Mouse (Mus musculus) heart, postnatal 36 days (tissue): ENCODE data around the gene Tgds. TPM values are rescaled to one million over a fixed set of nuclear protein-coding genes. Genes with fewer than 3 reads are reported as not detected.
"Not testable (repeated sequence)": the region's sequence is repeated elsewhere in the genome, so short reads cannot be mapped to it uniquely, and the experiment has no call there.

Source experiments
- DNase-seq, 2 experiments: peaks; one replicate each; pipeline ENCODE4 v3.0.0; 2021 to 2022
- intact Hi-C: fragments of 180-260 bp; cut with DNase I; formaldehyde crosslinking; loops from one replicate; pipeline ENCODE4 v1.15.1; 2025
- total RNA-seq, 2 experiments: library from RNA; stranded (reverse); gene quantifications; 2 replicates each; pipeline ENCODE4 v1.2.3; 2021

The Tgds gene
- total RNA-seq = 1 to 10 TPM; 9.2 to 9.6 TPM

- peak; percentile 95 to 99 for DNase-seq
These were observed at the start of gene Tgds for GRCm38 (mm10) chr14:118132642-118132977. Tgds (minus strand) TSS chr14:118132755.

GRCm38 (mm10) chr14:118180711-118181177 is 48.2 kb upstream of the Tgds start:
- DNase-seq = peak; percentile 52 to 53
- intact Hi-C loops = loop anchor here (2.0 to 5.0 kb wide), 2 partner anchors 46 to 57 kb away; partner anchors contain the start of gene Sox21

More at GRCm38 (mm10) chr14:118132642-118132977, at the start of gene Tgds:
- intact Hi-C loops = loop anchor here (5.0 kb wide), 2 partner anchors 125 to 805 kb away; partner anchors contain the start of gene Dnajc3

- DNase-seq = peak; percentile 72 to 78
- intact Hi-C loops = loop anchor here (2.0 to 5.0 kb wide), 2 partner anchors 45 to 57 kb away; partner anchors contain the start of gene Sox21
These were observed 47.6 kb upstream of the Tgds start for GRCm38 (mm10) chr14:118180117-118180557.

- intact Hi-C loops = loop anchor here (2.0 to 5.0 kb wide), 2 partner anchors 45 to 58 kb away; partner anchors contain the start of gene Sox21
- no peak for DNase-seq
These were observed 47.1 kb upstream of the Tgds start for GRCm38 (mm10) chr14:118179701-118180100.

- no peak for DNase-seq
- intact Hi-C loops = no loop called here
These were observed 46.7 kb upstream of the Tgds start for GRCm38 (mm10) chr14:118179251-118179650.

- intact Hi-C loops = no loop called here
- DNase-seq = no peak
These were observed 43.1 kb upstream of the Tgds start for GRCm38 (mm10) chr14:118175694-118176085.

- intact Hi-C loops = no loop called here
- DNase-seq = no peak
These were observed 42.6 kb upstream of the Tgds start for GRCm38 (mm10) chr14:118175071-118175693.

- DNase-seq = no peak
These were observed 41.1 kb upstream of the Tgds start for GRCm38 (mm10) chr14:118173590-118174203.

GRCm38 (mm10) chr14:118168776-118169175 is 36.2 kb upstream of the Tgds start:
- intact Hi-C loops = no loop called here
- no peak for DNase-seq

More at GRCm38 (mm10) chr14:118173590-118174203, 41.1 kb upstream of the Tgds start:
- intact Hi-C loops = no loop called here

GRCm38 (mm10) chr14:118162640-118163039 is 30.1 kb upstream of the Tgds start:
- intact Hi-C loops = no loop called here
- DNase-seq = no peak

GRCm38 (mm10) chr14:118161751-118162150 is 29.2 kb upstream of the Tgds start:
- intact Hi-C loops = no loop called here

GRCm38 (mm10) chr14:118157146-118157545 is 24.6 kb upstream of the Tgds start:
- intact Hi-C loops = no loop called here
- DNase-seq = peak; percentile 44 to 74

More at GRCm38 (mm10) chr14:118161751-118162150, 29.2 kb upstream of the Tgds start:
- DNase-seq = no peak

- intact Hi-C loops = no loop called here
- no peak for DNase-seq
These were observed 24.2 kb upstream of the Tgds start for GRCm38 (mm10) chr14:118156740-118157139.

- intact Hi-C loops, DNase-seq: not testable (repeated sequence)
These were observed 23.5 kb upstream of the Tgds start for GRCm38 (mm10) chr14:118156056-118156455.

- intact Hi-C loops = loop anchor here (5.0 kb wide), 1 partner anchor 110 kb away; no protein-coding TSS in a partner anchor
These were observed 19.7 kb upstream of the Tgds start for GRCm38 (mm10) chr14:118152294-118152651.

GRCm38 (mm10) chr14:118151651-118152293 is 19.2 kb upstream of the Tgds start:
- intact Hi-C loops = loop anchor here (1.0 to 5.0 kb wide), 2 partner anchors 109 to 146 kb away; no protein-coding TSS in a partner anchor

More at GRCm38 (mm10) chr14:118152294-118152651, 19.7 kb upstream of the Tgds start:
- no peak for DNase-seq

GRCm38 (mm10) chr14:118150656-118151551 is 18.3 kb upstream of the Tgds start:
- DNase-seq = no peak

More at GRCm38 (mm10) chr14:118151651-118152293, 19.2 kb upstream of the Tgds start:
- peak in 1 of 2 experiments; percentile 16 for DNase-seq

GRCm38 (mm10) chr14:118148554-118148953 is 16.0 kb upstream of the Tgds start:
- intact Hi-C loops = no loop called here
- no peak for DNase-seq

More at GRCm38 (mm10) chr14:118150656-118151551, 18.3 kb upstream of the Tgds start:
- intact Hi-C loops = loop anchor here (1.0 to 5.0 kb wide), 2 partner anchors 109 to 146 kb away; no protein-coding TSS in a partner anchor

GRCm38 (mm10) chr14:118148046-118148445 is 15.5 kb upstream of the Tgds start:
- no peak for DNase-seq
- intact Hi-C loops = no loop called here

- intact Hi-C loops = no loop called here
These were observed 9.7 kb upstream of the Tgds start for GRCm38 (mm10) chr14:118142283-118142682.

More at GRCm38 (mm10) chr14:118142283-118142682, 9.7 kb upstream of the Tgds start:
- no peak for DNase-seq
